Mouse (Mus musculus) embryonic fibroblast, embryonic 13.5 days (primary cell): ENCODE measurements around the gene Tmem121b. TPM values are rescaled to one million over a fixed set of nuclear protein-coding genes. Genes with fewer than 3 reads are reported as not detected.
A peak's percentile ranks its signal among the peaks of the same experiment; 100 is the strongest.

Experiments used
- H3K27ac ChIP-seq: 2 replicates; pipeline ENCODE4 v1.5.1; 2012; ENCODE audit warnings: low read length, control low read depth, inconsistent platforms; ENCODE audit not compliant: insufficient read depth
- H3K4me1 ChIP-seq: 2 replicates; pipeline ENCODE4 v1.6.1; 2011; ENCODE audit warnings: low read length; ENCODE audit not compliant: control insufficient read depth, insufficient read depth
- H3K4me3 ChIP-seq: 2 replicates; pipeline ENCODE4 v1.5.1; 2011; ENCODE audit warnings: mild to moderate bottlenecking, control low read depth, low read length; ENCODE audit not compliant: insufficient read depth
- CTCF ChIP-seq: IDR thresholded peaks from 2 replicates; pipeline ENCODE4 v1.5.1; 2011; ENCODE audit warnings: mild to moderate bottlenecking, control low read depth, low read length, moderate library complexity, borderline replicate concordance; ENCODE audit not compliant: insufficient read depth
- POLR2A ChIP-seq: IDR thresholded peaks from 2 replicates; pipeline ENCODE4 v1.6.1; 2011; ENCODE audit warnings: low read depth, mild to moderate bottlenecking, control low read depth, low read length, moderate library complexity
- polyA plus RNA-seq: library from polyadenylated mRNA; stranded (reverse); fragments of >200 nt; gene quantifications from 2 replicates; pipeline ENCODE4 v1.2.4, GENCODE M21; 2011; ENCODE audit warnings: low read depth; ENCODE audit not compliant: missing spikeins, insufficient read length

Tmem121b gene
- polyA plus RNA-seq: 0.11 TPM in 1 of 2 replicates, not detected in the other

GRCm38 (mm10) chr6:120493374-120494181 is at the start of gene Tmem121b:
Tmem121b (minus strand) TSS chr6:120493807.
- TF ChIP-seq CTCF (no peak), POLR2A (no peak)
- Histone ChIP-seq H3K4me1 (peaks cover 6% of the 10 kb centered on the region; the same call in 1 of the 2 replicates), H3K27ac (no peak within 1 kb of the TSS), H3K4me3 (peak within 1 kb of the TSS; percentile 15; the same call in 1 of the 2 replicates)

- Histone ChIP-seq H3K27ac (no peak overlapping the region), H3K4me3 (no peak overlapping the region), H3K4me1 (no peaks in the 10 kb centered on the region)
- TF ChIP-seq POLR2A (no peak), CTCF (no peak)
These were observed 48.5 kb upstream of the Tmem121b start for GRCm38 (mm10) chr6:120542061-120542460.

- H3K4me3 ChIP-seq: no peak overlapping the region
- H3K27ac ChIP-seq: no peak overlapping the region
- no peaks in the 10 kb centered on the region for H3K4me1 ChIP-seq
- TF ChIP-seq CTCF (no peak), POLR2A (no peak)
These were observed 47.8 kb upstream of the Tmem121b start for GRCm38 (mm10) chr6:120541386-120541785.

- Histone ChIP-seq H3K4me1 (no peaks in the 10 kb centered on the region), H3K27ac (no peak overlapping the region), H3K4me3 (no peak overlapping the region)
- no peak for TF ChIP-seq POLR2A
- TF ChIP-seq CTCF: no peak
These were observed 46.2 kb upstream of the Tmem121b start for GRCm38 (mm10) chr6:120539781-120540231.

GRCm38 (mm10) chr6:120539132-120539759 is 45.6 kb upstream of the Tmem121b start:
- Histone ChIP-seq H3K4me1 (no peaks in the 10 kb centered on the region), H3K27ac (no peak overlapping the region), H3K4me3 (no peak overlapping the region)
- TF ChIP-seq CTCF: peak; percentile 94
- no peak for TF ChIP-seq POLR2A

GRCm38 (mm10) chr6:120536337-120536736 is 42.7 kb upstream of the Tmem121b start:
- Histone ChIP-seq H3K4me1 (no peaks in the 10 kb centered on the region), H3K27ac (no peak overlapping the region), H3K4me3 (no peak overlapping the region)
- TF ChIP-seq CTCF: no peak

- TF ChIP-seq POLR2A (no peak), CTCF (no peak)
- Histone ChIP-seq H3K4me1 (no peaks in the 10 kb centered on the region), H3K27ac (no peak overlapping the region), H3K4me3 (no peak overlapping the region)
These were observed 39.0 kb upstream of the Tmem121b start for GRCm38 (mm10) chr6:120532594-120532993.

GRCm38 (mm10) chr6:120531020-120531965 is 37.7 kb upstream of the Tmem121b start, which contains the start of gene Hdhd5:
Hdhd5 (minus strand) TSS chr6:120531319.
- H3K4me1 ChIP-seq: no peaks in the 10 kb centered on the region
- peak within 1 kb of the TSS; percentile 64 for H3K4me3 ChIP-seq
- no peak within 1 kb of the TSS for H3K27ac ChIP-seq
- no peak for TF ChIP-seq CTCF
- TF ChIP-seq POLR2A: peak; percentile 93

- H3K4me1 ChIP-seq: no peaks in the 10 kb centered on the region
These were observed 35.5 kb upstream of the Tmem121b start for GRCm38 (mm10) chr6:120529123-120529522.

More at GRCm38 (mm10) chr6:120529123-120529522, 35.5 kb upstream of the Tmem121b start:
- H3K4me3 ChIP-seq: no peak overlapping the region
- no peak for TF ChIP-seq CTCF
- no peak for TF ChIP-seq POLR2A
- H3K27ac ChIP-seq: no peak overlapping the region
